Mouse (Mus musculus): ENCODE measurements around the gene Pfkfb3.
A peak's percentile ranks its signal among the peaks of the same experiment; 100 is the strongest.
"Not testable (repeated sequence)": the region's sequence is repeated elsewhere in the genome, so short reads cannot be mapped to it uniquely, and the experiment has no call there.

Gene Pfkfb3

GRCm38 (mm10) chr2:11548508-11548907 lies 5.4 kb downstream of the Pfkfb3 start:
- DNase-seq: no peak

GRCm38 (mm10) chr2:11547609-11548008 lies 6.3 kb downstream of the Pfkfb3 start:
- DNase-seq: no peak

- no peak for DNase-seq
These were observed 7.8 kb downstream of the Pfkfb3 start for GRCm38 (mm10) chr2:11546091-11546490.

GRCm38 (mm10) chr2:11545380-11545779 lies 8.5 kb downstream of the Pfkfb3 start:
- no peak for DNase-seq

GRCm38 (mm10) chr2:11544342-11544741 lies 9.5 kb downstream of the Pfkfb3 start:
- DNase-seq: no peak

- no peak for DNase-seq
These were observed 10.7 kb downstream of the Pfkfb3 start for GRCm38 (mm10) chr2:11543158-11543557.

GRCm38 (mm10) chr2:11542640-11543039 lies 11.2 kb downstream of the Pfkfb3 start:
- DNase-seq: peak; percentile 73

GRCm38 (mm10) chr2:11542121-11542520 lies 11.8 kb downstream of the Pfkfb3 start:
- no peak for DNase-seq

- DNase-seq: not testable (repeated sequence)
These were observed 12.3 kb downstream of the Pfkfb3 start for GRCm38 (mm10) chr2:11541528-11541927.

- DNase-seq: no peak
These were observed 17.9 kb downstream of the Pfkfb3 start for GRCm38 (mm10) chr2:11535966-11536365.

- peak; percentile 95 for DNase-seq
These were observed 18.4 kb downstream of the Pfkfb3 start for GRCm38 (mm10) chr2:11535412-11535928.

GRCm38 (mm10) chr2:11534826-11535225 lies 19.1 kb downstream of the Pfkfb3 start:
- no peak for DNase-seq

GRCm38 (mm10) chr2:11530101-11530500 lies 23.8 kb downstream of the Pfkfb3 start:
- DNase-seq: peak; percentile 54

- no peak for DNase-seq
These were observed 27.8 kb downstream of the Pfkfb3 start for GRCm38 (mm10) chr2:11526063-11526462.

GRCm38 (mm10) chr2:11524736-11525135 lies 29.1 kb downstream of the Pfkfb3 start:
- no peak for DNase-seq

- DNase-seq: no peak
These were observed 32.1 kb downstream of the Pfkfb3 start for GRCm38 (mm10) chr2:11521758-11522157.

- no peak for DNase-seq
These were observed 33.1 kb downstream of the Pfkfb3 start for GRCm38 (mm10) chr2:11520786-11521185.

- DNase-seq: no peak
These were observed 38.0 kb downstream of the Pfkfb3 start for GRCm38 (mm10) chr2:11515828-11516227.

GRCm38 (mm10) chr2:11513057-11513967 lies 40.6 kb downstream of the Pfkfb3 start:
- DNase-seq: peak; percentile 77

GRCm38 (mm10) chr2:11512127-11512526 lies 41.8 kb downstream of the Pfkfb3 start:
- no peak for DNase-seq

- DNase-seq: no peak
These were observed 50.1 kb downstream of the Pfkfb3 start for GRCm38 (mm10) chr2:11503736-11504135.

- peak; percentile 90 for DNase-seq
These were observed 50.9 kb downstream of the Pfkfb3 start for GRCm38 (mm10) chr2:11502901-11503431.

- no peak for DNase-seq
These were observed 51.6 kb downstream of the Pfkfb3 start for GRCm38 (mm10) chr2:11502255-11502765.
